Mouse (Mus musculus) neural tube, embryonic 10.5 days (tissue): ENCODE data around the gene Skiv2l.
"Not testable (repeated sequence)": the region's sequence is repeated elsewhere in the genome, so short reads cannot be mapped to it uniquely, and the experiment has no call there.

ENCODE experiments used
- DNase-seq: peaks from one replicate; pipeline ENCODE4 v3.0.0-alpha.2; 2017; ENCODE audit warnings: low spot score; ENCODE audit errors: extremely low spot score

Skiv2l gene

GRCm38 (mm10) chr17:34874321-34874720 lies 24.3 kb upstream of the Skiv2l start:
- DNase-seq, result no peak

- DNase-seq, result no peak
These were observed 16.0 kb upstream of the Skiv2l start for GRCm38 (mm10) chr17:34865981-34866380.

- DNase-seq, result no peak
These were observed 12.5 kb upstream of the Skiv2l start, which contains the start of gene Cfb for GRCm38 (mm10) chr17:34862416-34863081. Cfb (minus strand) TSS chr17:34862518.

- DNase-seq, result no peak
These were observed 11.8 kb upstream of the Skiv2l start for GRCm38 (mm10) chr17:34861704-34862415.

- DNase-seq, result no peak
These were observed 10.5 kb upstream of the Skiv2l start for GRCm38 (mm10) chr17:34860514-34860913.

GRCm38 (mm10) chr17:34858670-34859069 lies 8.7 kb upstream of the Skiv2l start:
- DNase-seq, result no peak

- DNase-seq, result peak; percentile 47
These were observed 5.8 kb upstream of the Skiv2l start for GRCm38 (mm10) chr17:34855825-34856224.

- DNase-seq, result no peak
These were observed 4.8 kb upstream of the Skiv2l start for GRCm38 (mm10) chr17:34854761-34855160.

GRCm38 (mm10) chr17:34853511-34853910 lies 3.5 kb upstream of the Skiv2l start:
- DNase-seq, result no peak

- DNase-seq, result no peak
These were observed 611 bp upstream of the Skiv2l start for GRCm38 (mm10) chr17:34850517-34851125.

- DNase-seq, result no peak
These were observed 2.4 kb downstream of the Skiv2l start for GRCm38 (mm10) chr17:34847615-34848014.

GRCm38 (mm10) chr17:34847192-34847591 lies 2.8 kb downstream of the Skiv2l start:
- no peak for DNase-seq

GRCm38 (mm10) chr17:34844884-34845283 lies 5.1 kb downstream of the Skiv2l start:
- no peak for DNase-seq

- DNase-seq, result no peak
These were observed 9.2 kb downstream of the Skiv2l start for GRCm38 (mm10) chr17:34840736-34841307.

- DNase-seq, result no peak
These were observed 11.2 kb downstream of the Skiv2l start for GRCm38 (mm10) chr17:34838785-34839184.

- DNase-seq, result peak; percentile 26
These were observed 12.3 kb downstream of the Skiv2l start for GRCm38 (mm10) chr17:34837464-34838324.

GRCm38 (mm10) chr17:34836856-34837221 lies 13.2 kb downstream of the Skiv2l start, which contains the start of the genes Stk19 and Dxo:
Stk19 (minus strand) TSS chr17:34836945.
Dxo (plus strand) TSS chr17:34837019.
- DNase-seq, result peak; percentile 98

- no peak for DNase-seq
These were observed 13.7 kb downstream of the Skiv2l start for GRCm38 (mm10) chr17:34836155-34836855.

- not testable (repeated sequence) for DNase-seq
These were observed 19.2 kb downstream of the Skiv2l start for GRCm38 (mm10) chr17:34830776-34831175.

GRCm38 (mm10) chr17:34814818-34815370 lies 35.1 kb downstream of the Skiv2l start:
- DNase-seq, result no peak
